Mouse (Mus musculus) neural tube, embryonic 10.5 days (tissue): ENCODE data around the gene Ubqln1.

Experiments used
- DNase-seq: peaks from one replicate; pipeline ENCODE4 v3.0.0-alpha.2; 2017; ENCODE audit warnings: low spot score; ENCODE audit errors: extremely low spot score

The Ubqln1 gene

GRCm38 (mm10) chr13:58201908-58202307, 13.5 kb downstream of the Ubqln1 start:
- no peak for DNase-seq

GRCm38 (mm10) chr13:58201343-58201742, 14.1 kb downstream of the Ubqln1 start:
- no peak for DNase-seq

GRCm38 (mm10) chr13:58197981-58198640, 17.3 kb downstream of the Ubqln1 start:
- DNase-seq: no peak

GRCm38 (mm10) chr13:58197211-58197610, 18.2 kb downstream of the Ubqln1 start:
- no peak for DNase-seq

GRCm38 (mm10) chr13:58194908-58195307, 20.5 kb downstream of the Ubqln1 start:
- no peak for DNase-seq

- DNase-seq: no peak
Observed at GRCm38 (mm10) chr13:58193221-58193620, 22.2 kb downstream of the Ubqln1 start.

- DNase-seq: no peak
Observed at GRCm38 (mm10) chr13:58192146-58192545, 23.3 kb downstream of the Ubqln1 start.

GRCm38 (mm10) chr13:58191516-58191915, 23.9 kb downstream of the Ubqln1 start:
- no peak for DNase-seq

GRCm38 (mm10) chr13:58189473-58189872, 26.0 kb downstream of the Ubqln1 start:
- no peak for DNase-seq

- DNase-seq: peak; percentile 88
Observed at GRCm38 (mm10) chr13:58188412-58188811, 27.0 kb downstream of the Ubqln1 start.

GRCm38 (mm10) chr13:58187751-58188150, 27.7 kb downstream of the Ubqln1 start:
- no peak for DNase-seq

GRCm38 (mm10) chr13:58186281-58186680, 29.2 kb downstream of the Ubqln1 start:
- DNase-seq: no peak

- DNase-seq: no peak
Observed at GRCm38 (mm10) chr13:58184111-58184510, 31.3 kb downstream of the Ubqln1 start.

- DNase-seq: no peak
Observed at GRCm38 (mm10) chr13:58181607-58182551, 33.6 kb downstream of the Ubqln1 start.

- DNase-seq: no peak
Observed at GRCm38 (mm10) chr13:58177511-58178208, 37.8 kb downstream of the Ubqln1 start.

- no peak for DNase-seq
Observed at GRCm38 (mm10) chr13:58176105-58176504, 39.3 kb downstream of the Ubqln1 start.

GRCm38 (mm10) chr13:58168119-58168518, 47.3 kb downstream of the Ubqln1 start:
- DNase-seq: no peak

- no peak for DNase-seq
Observed at GRCm38 (mm10) chr13:58163343-58163742, 52.1 kb downstream of the Ubqln1 start.

GRCm38 (mm10) chr13:58160761-58161160, 54.7 kb downstream of the Ubqln1 start:
- DNase-seq: no peak

- peak; percentile 88 for DNase-seq
Observed at GRCm38 (mm10) chr13:58158099-58158912, 57.1 kb downstream of the Ubqln1 start.
